Mouse (Mus musculus) liver, embryonic 12.5 days (tissue): ENCODE measurements around the gene Wdr35. TPM values are rescaled to one million over a fixed set of nuclear protein-coding genes. Genes with fewer than 3 reads are reported as not detected.

Source experiments
- ATAC-seq: fragments of 200-750 bp; cut with Nextera tagmentation; 2 replicates; pipeline ENCODE4 v1.8.0; 2017; ENCODE audit warnings: moderate number of reproducible peaks, mild to moderate bottlenecking, moderate library complexity
- H3K27ac ChIP-seq: fragments of 300-500 bp; sonication (generic); 2 replicates; pipeline ENCODE4 v1.5.1; 2016; ENCODE audit warnings: mild to moderate bottlenecking
- H3K27me3 ChIP-seq: fragments of 300-500 bp; sonication (generic); replicated peaks from 2 replicates; pipeline ENCODE4 v1.6.1; 2016; ENCODE audit warnings: mild to moderate bottlenecking, moderate library complexity
- H3K36me3 ChIP-seq: fragments of 300-500 bp; sonication (generic); 2 replicates; pipeline ENCODE4 v1.6.1; 2016; ENCODE audit warnings: mild to moderate bottlenecking, moderate library complexity
- H3K4me1 ChIP-seq: fragments of 300-500 bp; sonication (generic); 2 replicates; pipeline ENCODE4 v1.6.1; 2016
- H3K4me2 ChIP-seq: fragments of 300-500 bp; sonication (generic); 2 replicates; pipeline ENCODE4 v1.6.1; 2016; ENCODE audit warnings: mild to moderate bottlenecking, moderate library complexity
- H3K4me3 ChIP-seq: fragments of 300-500 bp; sonication (generic); 2 replicates; pipeline ENCODE4 v1.5.1; 2016; ENCODE audit warnings: mild to moderate bottlenecking, moderate library complexity
- H3K9ac ChIP-seq: fragments of 300-500 bp; sonication (generic); 2 replicates; pipeline ENCODE4 v1.6.1; 2016; ENCODE audit warnings: mild to moderate bottlenecking, moderate library complexity
- H3K9me3 ChIP-seq: fragments of 300-500 bp; sonication (generic); replicated peaks from 2 replicates; pipeline ENCODE4 v1.6.1; 2016; ENCODE audit warnings: mild to moderate bottlenecking, moderate library complexity
- WGBS: fragments of 180-500 bp; shearing (Covaris S2); methylation state at CpG from one replicate; pipeline ENCODE4 v1.1.7; 2016; ENCODE audit not compliant: insufficient replicate concordance; 5-methylcytosine and 5-hydroxymethylcytosine counted together
- polyA plus RNA-seq: library from polyadenylated mRNA; unstranded; fragments of >200 nt; fragmentation: Nextera tagmentation; extraction: Ambion mirVana; gene quantifications from 2 replicates; pipeline ENCODE4 v1.2.1, GENCODE M21; 2016

The Wdr35 gene
- polyA plus RNA-seq, 1 experiment from 2014 or later: 2.4 TPM

- ATAC-seq: no peak
- H3K27me3 ChIP-seq: no peaks in the 10 kb centered on the region
- H3K4me3 ChIP-seq: no peak overlapping the region
- no peaks in the 10 kb centered on the region for H3K36me3 ChIP-seq
- no peaks in the 10 kb centered on the region for H3K4me1 ChIP-seq
- no peaks in the 10 kb centered on the region for H3K9me3 ChIP-seq
- 70% methylated on average over 3 of the region's 3 CpGs for WGBS
- no peak overlapping the region for H3K27ac ChIP-seq
- no peak overlapping the region for H3K4me2 ChIP-seq
- no peak overlapping the region for H3K9ac ChIP-seq
These were observed 85.8 kb downstream of the Wdr35 start for GRCm38 (mm10) chr12:9059502-9059901.

- Histone ChIP-seq H3K9ac (no peak overlapping the region), H3K4me1 (no peaks in the 10 kb centered on the region), H3K4me3 (no peak overlapping the region), H3K36me3 (no peaks in the 10 kb centered on the region), H3K27me3 (no peaks in the 10 kb centered on the region), H3K27ac (no peak overlapping the region), H3K4me2 (no peak overlapping the region), H3K9me3 (no peaks in the 10 kb centered on the region)
- ATAC-seq: no peak
- WGBS: 74% methylated on average over 9 of the region's 9 CpGs
These were observed 86.3 kb downstream of the Wdr35 start for GRCm38 (mm10) chr12:9059965-9060364.

GRCm38 (mm10) chr12:9063611-9064010, 89.9 kb downstream of the Wdr35 start:
- no peak for ATAC-seq
- H3K36me3 ChIP-seq: no peaks in the 10 kb centered on the region
- H3K9me3 ChIP-seq: no peaks in the 10 kb centered on the region
- H3K9ac ChIP-seq: no peak overlapping the region
- H3K4me3 ChIP-seq: no peak overlapping the region
- H3K27ac ChIP-seq: no peak overlapping the region
- no peaks in the 10 kb centered on the region for H3K27me3 ChIP-seq
- WGBS: 57% methylated on average over 6 of the region's 6 CpGs
- no peaks in the 10 kb centered on the region for H3K4me1 ChIP-seq
- H3K4me2 ChIP-seq: no peak overlapping the region

GRCm38 (mm10) chr12:9071058-9071457, 97.4 kb downstream of the Wdr35 start:
- H3K4me2 ChIP-seq: no peak overlapping the region
- H3K27me3 ChIP-seq: no peaks in the 10 kb centered on the region
- WGBS: 82% methylated on average over 1 of the region's 1 CpGs
- H3K9ac ChIP-seq: no peak overlapping the region
- no peaks in the 10 kb centered on the region for H3K36me3 ChIP-seq
- ATAC-seq: no peak
- no peak overlapping the region for H3K27ac ChIP-seq
- H3K9me3 ChIP-seq: no peaks in the 10 kb centered on the region
- no peaks in the 10 kb centered on the region for H3K4me1 ChIP-seq
- no peak overlapping the region for H3K4me3 ChIP-seq

- no peaks in the 10 kb centered on the region for H3K36me3 ChIP-seq
- H3K4me3 ChIP-seq: no peak overlapping the region
- no peak for ATAC-seq
- H3K27ac ChIP-seq: no peak overlapping the region
- no peaks in the 10 kb centered on the region for H3K9me3 ChIP-seq
- H3K9ac ChIP-seq: no peak overlapping the region
- H3K4me1 ChIP-seq: no peaks in the 10 kb centered on the region
- WGBS: 50% methylated on average over 4 of the region's 4 CpGs
- no peaks in the 10 kb centered on the region for H3K27me3 ChIP-seq
- no peak overlapping the region for H3K4me2 ChIP-seq
These were observed 97.8 kb downstream of the Wdr35 start for GRCm38 (mm10) chr12:9071493-9071892.

- Histone ChIP-seq H3K4me1 (no peaks in the 10 kb centered on the region), H3K27ac (no peak overlapping the region), H3K36me3 (no peaks in the 10 kb centered on the region), H3K4me3 (no peak overlapping the region), H3K27me3 (no peaks in the 10 kb centered on the region), H3K9me3 (no peaks in the 10 kb centered on the region), H3K4me2 (no peak overlapping the region), H3K9ac (no peak overlapping the region)
- WGBS: 71% methylated on average over 3 of the region's 3 CpGs
- ATAC-seq: no peak
These were observed 103.9 kb downstream of the Wdr35 start for GRCm38 (mm10) chr12:9077554-9078125.

Other genes starting within 250 kb of the Wdr35 start
- 27.7 and 30.2 TPM in 2 replicates for gene Sdc1, start 202.6 kb upstream of the Wdr35 start, polyA plus RNA-seq
- 71.0 and 77.9 TPM in 2 replicates for gene Laptm4a, start 52.2 kb upstream of the Wdr35 start, polyA plus RNA-seq
- 0.11 and 0.26 TPM in 2 replicates for gene Matn3, start 26.0 kb upstream of the Wdr35 start, polyA plus RNA-seq
- 17.7 and 18.3 TPM in 2 replicates for gene Ttc32, start 56.1 kb downstream of the Wdr35 start, polyA plus RNA-seq